Mouse (Mus musculus) gastrocnemius, adult 18-20 months (tissue): ENCODE measurements around the gene Dclk1. TPM values are rescaled to one million over a fixed set of nuclear protein-coding genes. Genes with fewer than 3 reads are reported as not detected.

Experiments used
- DNase-seq: peaks from one replicate; pipeline ENCODE4 v3.0.0; 2021; ENCODE audit warnings: low spot score
- total RNA-seq, 2 experiments: library from RNA; stranded (reverse); gene quantifications; 2 replicates each; pipeline ENCODE4 v1.2.3; 2021

The Dclk1 gene
- total RNA-seq, 2 experiments from 2014 or later: 1.7 to 3.1 TPM

- DNase-seq: no peak
Measured at GRCm38 (mm10) chr3:55250631-55251030, 8.5 kb downstream of the Dclk1 start.

- no peak for DNase-seq
Measured at GRCm38 (mm10) chr3:55260139-55260538, 18.0 kb downstream of the Dclk1 start.

- DNase-seq: no peak
Measured at GRCm38 (mm10) chr3:55266091-55266490, 23.9 kb downstream of the Dclk1 start.

- DNase-seq: no peak
Measured at GRCm38 (mm10) chr3:55269802-55270201, 27.6 kb downstream of the Dclk1 start.

- no peak for DNase-seq
Measured at GRCm38 (mm10) chr3:55270345-55270744, 28.2 kb downstream of the Dclk1 start.

- no peak for DNase-seq
Measured at GRCm38 (mm10) chr3:55270920-55271319, 28.8 kb downstream of the Dclk1 start.

- no peak for DNase-seq
Measured at GRCm38 (mm10) chr3:55272536-55272935, 30.4 kb downstream of the Dclk1 start.

- DNase-seq: no peak
Measured at GRCm38 (mm10) chr3:55276446-55276845, 34.3 kb downstream of the Dclk1 start.

GRCm38 (mm10) chr3:55276851-55277250, 34.7 kb downstream of the Dclk1 start:
- DNase-seq: no peak

- DNase-seq: no peak
Measured at GRCm38 (mm10) chr3:55277829-55278228, 35.7 kb downstream of the Dclk1 start.

GRCm38 (mm10) chr3:55279923-55280322, 37.8 kb downstream of the Dclk1 start:
- peak; percentile 5 for DNase-seq

- no peak for DNase-seq
Measured at GRCm38 (mm10) chr3:55280471-55280870, 38.3 kb downstream of the Dclk1 start.

- no peak for DNase-seq
Measured at GRCm38 (mm10) chr3:55284215-55284614, 42.1 kb downstream of the Dclk1 start.

- no peak for DNase-seq
Measured at GRCm38 (mm10) chr3:55288726-55289125, 46.6 kb downstream of the Dclk1 start.

GRCm38 (mm10) chr3:55291964-55292363, 49.8 kb downstream of the Dclk1 start:
- no peak for DNase-seq

- no peak for DNase-seq
Measured at GRCm38 (mm10) chr3:55292783-55293430, 50.7 kb downstream of the Dclk1 start.

GRCm38 (mm10) chr3:55305653-55306052, 63.5 kb downstream of the Dclk1 start:
- DNase-seq: no peak

- peak; percentile 70 for DNase-seq
Measured at GRCm38 (mm10) chr3:55307553-55308177, 65.5 kb downstream of the Dclk1 start.

- peak; percentile 5 for DNase-seq
Measured at GRCm38 (mm10) chr3:55309961-55310360, 67.8 kb downstream of the Dclk1 start.

GRCm38 (mm10) chr3:55315827-55316226, 73.7 kb downstream of the Dclk1 start:
- DNase-seq: no peak

- DNase-seq: no peak
Measured at GRCm38 (mm10) chr3:55318021-55318420, 75.9 kb downstream of the Dclk1 start.

- no peak for DNase-seq
Measured at GRCm38 (mm10) chr3:55320572-55320971, 78.4 kb downstream of the Dclk1 start.

- no peak for DNase-seq
Measured at GRCm38 (mm10) chr3:55324029-55324428, 81.9 kb downstream of the Dclk1 start.
